Mouse (Mus musculus): ENCODE results near the gene Xkr7.

DNA sequence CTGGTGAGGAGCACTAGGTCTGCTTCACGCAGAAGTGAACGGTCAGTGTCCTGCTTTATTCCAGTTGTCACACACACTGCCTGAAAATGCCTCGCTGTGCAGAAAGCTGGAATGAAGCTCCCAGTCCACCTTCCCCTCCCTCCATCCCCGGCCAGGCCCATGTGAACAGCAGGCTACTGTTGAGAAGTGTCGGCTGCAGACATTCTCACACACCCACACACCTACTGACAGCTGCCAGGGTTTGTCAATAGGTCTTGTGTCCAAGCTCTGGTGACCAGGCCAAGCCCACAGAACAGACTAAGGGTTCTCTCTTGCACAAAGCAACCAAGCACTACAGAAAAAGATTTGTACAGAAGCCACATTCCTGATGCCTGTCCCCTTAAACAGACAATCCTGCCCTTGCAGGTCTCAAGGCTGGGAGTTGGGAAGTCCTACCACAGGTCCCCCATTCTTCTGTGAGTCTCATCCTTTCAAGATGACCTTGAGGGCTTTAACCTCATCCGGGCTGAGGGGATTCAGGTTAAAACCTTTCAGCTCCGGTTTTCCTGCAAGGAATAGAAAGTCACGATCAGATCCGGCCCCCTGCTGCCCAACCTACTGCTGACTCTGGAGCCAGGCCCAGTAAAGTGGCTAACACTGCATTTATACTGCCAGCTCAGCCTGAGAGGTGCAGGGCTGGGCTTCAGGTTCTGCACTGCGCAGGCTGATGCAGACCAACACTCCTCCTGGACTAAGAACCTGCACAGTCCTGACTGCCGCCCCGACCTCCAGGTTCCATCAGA, 22.3 kb upstream of the Xkr7 start:
- TF ChIP-seq CTCF (IDR thresholded peaks at IDR 0.05) = no peak
- no peak for TF ChIP-seq EP300 (IDR thresholded peaks at IDR 0.05)
